Mouse (Mus musculus) G1E (cell line): ENCODE measurements around the gene Hoxb13. TPM values are rescaled to one million over a fixed set of nuclear protein-coding genes. Genes with fewer than 3 reads are reported as not detected.

Source experiments
- ATAC-seq: 2 replicates; pipeline ENCODE4 v1.8.0; 2016; ENCODE audit warnings: mild to moderate bottlenecking; ENCODE audit not compliant: insufficient number of reproducible peaks, poor library complexity, low FRiP score, severe bottlenecking; ENCODE audit errors: extremely low read depth
- DNase-seq: peaks from one replicate; pipeline ENCODE4 v3.0.0; 2012; ENCODE audit warnings: low spot score
- H3K27me3 ChIP-seq: 2 replicates; pipeline ENCODE4 v1.6.1; 2012; ENCODE audit warnings: mild to moderate bottlenecking, low read length, inconsistent platforms; ENCODE audit not compliant: insufficient read depth
- H3K36me3 ChIP-seq: replicated peaks from 2 replicates; pipeline ENCODE3; 2012; ENCODE audit warnings: mild to moderate bottlenecking, inconsistent platforms
- H3K4me1 ChIP-seq: 2 replicates; pipeline ENCODE4 v1.6.1; 2012; ENCODE audit warnings: low read depth, low read length, inconsistent platforms, mixed read lengths; ENCODE audit not compliant: insufficient read depth
- H3K4me3 ChIP-seq: 2 replicates; pipeline ENCODE4 v1.5.1; 2012; ENCODE audit warnings: low read depth, mild to moderate bottlenecking, inconsistent platforms, low read length, moderate library complexity, mixed read lengths
- H3K9me3 ChIP-seq: replicated peaks from 2 replicates; pipeline ENCODE4 v1.6.1; 2012; ENCODE audit warnings: inconsistent platforms
- CTCF ChIP-seq: IDR thresholded peaks from 2 replicates; pipeline ENCODE4 v1.5.1; 2012; ENCODE audit warnings: low read depth, low read length, inconsistent platforms, mixed read lengths
- GATA1 ChIP-seq: IDR thresholded peaks from 2 replicates; pipeline ENCODE4 v1.6.1; 2012; ENCODE audit warnings: borderline replicate concordance, low read length, inconsistent platforms, mixed read lengths
- GATA2 ChIP-seq: IDR thresholded peaks from 2 replicates; pipeline ENCODE4 v1.6.1; 2012; ENCODE audit warnings: low read depth, low read length, inconsistent platforms, borderline replicate concordance
- POLR2AphosphoS5 ChIP-seq: IDR thresholded peaks from 2 replicates; pipeline ENCODE4 v1.6.1; 2012; ENCODE audit warnings: low read depth, low read length, inconsistent platforms; ENCODE audit not compliant: insufficient replicate concordance
- TAL1 ChIP-seq: conservative IDR thresholded peaks from 2 replicates; pipeline ENCODE4 v1.6.1; 2012; ENCODE audit warnings: low read depth, low read length, inconsistent platforms, mixed read lengths
- polyA plus RNA-seq: library from polyadenylated mRNA; stranded (reverse); fragments of >175 nt; gene quantifications from 2 replicates; pipeline ENCODE4 v1.2.3, GENCODE M21; 2012
- total RNA-seq, 2 experiments: library from RNA; stranded (forward) in 1 of 2; stranded (reverse) in 1 of 2; fragments of 200-1000 nt in 1 of 2; fragments of >200 nt in 1 of 2; fragmentation: Nextera tagmentation in 1 of 2; gene quantifications; 2 replicates each; pipeline ENCODE4 v1.2.3; 2014 to 2017

Hoxb13 gene
- total and polyA plus RNA-seq, 3 experiments, result 25.0 to 93.3 (median 38.8) TPM

- H3K4me3 ChIP-seq, result no peak overlapping the region
- TF ChIP-seq POLR2AphosphoS5 (no peak), CTCF (no peak), GATA1 (no peak), GATA2 (no peak), TAL1 (no peak)
- ATAC-seq (no peak), DNase-seq (no peak)
- H3K9me3 ChIP-seq, result no peaks in the 10 kb centered on the region
- no peaks in the 10 kb centered on the region for H3K4me1 ChIP-seq
- peaks cover 85% of the 10 kb centered on the region for H3K27me3 ChIP-seq
- H3K36me3 ChIP-seq, result no peaks in the 10 kb centered on the region
Measured at GRCm38 (mm10) chr11:96184233-96184632, 9.9 kb upstream of the Hoxb13 start.

GRCm38 (mm10) chr11:96187321-96187720 is 6.8 kb upstream of the Hoxb13 start:
- DNase-seq (no peak), ATAC-seq (no peak)
- H3K36me3 ChIP-seq, result no peaks in the 10 kb centered on the region
- no peak for TF ChIP-seq GATA1
- no peak for TF ChIP-seq TAL1
- TF ChIP-seq POLR2AphosphoS5, result no peak
- no peak for TF ChIP-seq GATA2
- no peak for TF ChIP-seq CTCF
- H3K4me1 ChIP-seq, result peaks cover 13% of the 10 kb centered on the region
- peaks cover 75% of the 10 kb centered on the region for H3K27me3 ChIP-seq
- H3K4me3 ChIP-seq, result no peak overlapping the region
- no peaks in the 10 kb centered on the region for H3K9me3 ChIP-seq

GRCm38 (mm10) chr11:96189810-96190522 is 4.2 kb upstream of the Hoxb13 start:
- peaks cover 36% of the 10 kb centered on the region for H3K4me1 ChIP-seq
- no peak for TF ChIP-seq GATA2
- TF ChIP-seq TAL1, result no peak
- no peak for TF ChIP-seq CTCF
- TF ChIP-seq GATA1, result no peak
- no peak for TF ChIP-seq POLR2AphosphoS5
- no peaks in the 10 kb centered on the region for H3K36me3 ChIP-seq
- ATAC-seq (no peak), DNase-seq (no peak)
- H3K9me3 ChIP-seq, result no peaks in the 10 kb centered on the region
- H3K27me3 ChIP-seq, result peaks cover 58% of the 10 kb centered on the region
- peak overlapping the region; percentile 46; the same call in 1 of the 2 replicates for H3K4me3 ChIP-seq

GRCm38 (mm10) chr11:96191132-96191531 is 3.0 kb upstream of the Hoxb13 start:
- peaks cover 6% of the 10 kb centered on the region for H3K36me3 ChIP-seq
- DNase-seq (no peak), ATAC-seq (no peak)
- peaks cover 47% of the 10 kb centered on the region for H3K4me1 ChIP-seq
- H3K4me3 ChIP-seq, result no peak overlapping the region
- no peaks in the 10 kb centered on the region for H3K9me3 ChIP-seq
- TF ChIP-seq TAL1 (no peak), GATA1 (no peak), CTCF (no peak), POLR2AphosphoS5 (no peak), GATA2 (no peak)
- peaks cover 46% of the 10 kb centered on the region for H3K27me3 ChIP-seq

- peak overlapping the region; percentile 76 for H3K4me3 ChIP-seq
- H3K36me3 ChIP-seq, result peaks cover 28% of the 10 kb centered on the region
- ATAC-seq, result no peak
- DNase-seq, result no peak
- TF ChIP-seq GATA2 (no peak), GATA1 (no peak), POLR2AphosphoS5 (no peak), TAL1 (no peak), CTCF (no peak)
- peaks cover 71% of the 10 kb centered on the region for H3K4me1 ChIP-seq
- peaks cover 15% of the 10 kb centered on the region for H3K27me3 ChIP-seq
- H3K9me3 ChIP-seq, result no peaks in the 10 kb centered on the region
Measured at GRCm38 (mm10) chr11:96194401-96194710, 240 bp downstream of the Hoxb13 start.

- H3K4me3 ChIP-seq, result peak overlapping the region; percentile 76
- H3K4me1 ChIP-seq, result peaks cover 68% of the 10 kb centered on the region
- no peaks in the 10 kb centered on the region for H3K9me3 ChIP-seq
- peaks cover 28% of the 10 kb centered on the region for H3K36me3 ChIP-seq
- ATAC-seq (no peak), DNase-seq (no peak)
- no peak for TF ChIP-seq GATA2
- no peak for TF ChIP-seq TAL1
- peaks cover 10% of the 10 kb centered on the region for H3K27me3 ChIP-seq
Measured at GRCm38 (mm10) chr11:96194961-96195640, 985 bp downstream of the Hoxb13 start.

- peak overlapping the region; percentile 76 for H3K4me3 ChIP-seq
- ATAC-seq (no peak), DNase-seq (peak; percentile 47)
Measured at GRCm38 (mm10) chr11:96195769-96196280, 1.7 kb downstream of the Hoxb13 start.

More at GRCm38 (mm10) chr11:96195769-96196280, 1.7 kb downstream of the Hoxb13 start:
- no peaks in the 10 kb centered on the region for H3K9me3 ChIP-seq
- H3K36me3 ChIP-seq, result peaks cover 28% of the 10 kb centered on the region
- TF ChIP-seq GATA1 (no peak), POLR2AphosphoS5 (no peak), TAL1 (no peak)
- H3K4me1 ChIP-seq, result peaks cover 71% of the 10 kb centered on the region
- peaks cover 3% of the 10 kb centered on the region; the same call in 1 of the 2 replicates for H3K27me3 ChIP-seq
